Mouse (Mus musculus) neural tube, embryonic 12.5 days (tissue): ENCODE results near the gene Mcm10. TPM values are rescaled to one million over a fixed set of nuclear protein-coding genes. Genes with fewer than 3 reads are reported as not detected.

Experiments used
- ATAC-seq: fragments of 200-750 bp; cut with Nextera tagmentation; 2 replicates; pipeline ENCODE4 v1.8.0; 2017; ENCODE audit warnings: low read depth, mild to moderate bottlenecking, moderate TSS enrichment, moderate library complexity; ENCODE audit not compliant: low FRiP score
- H3K27ac ChIP-seq: fragments of 300-500 bp; sonication (generic); 2 replicates; pipeline ENCODE4 v1.5.1; 2016
- H3K27me3 ChIP-seq: fragments of 300-500 bp; sonication (generic); replicated peaks from 2 replicates; pipeline ENCODE4 v1.6.1; 2016; ENCODE audit warnings: mild to moderate bottlenecking
- H3K36me3 ChIP-seq: fragments of 300-500 bp; sonication (generic); 2 replicates; pipeline ENCODE4 v1.6.1; 2016; ENCODE audit warnings: mild to moderate bottlenecking
- H3K4me1 ChIP-seq: fragments of 300-500 bp; sonication (generic); 2 replicates; pipeline ENCODE4 v1.6.1; 2016
- H3K4me2 ChIP-seq: fragments of 300-500 bp; sonication (generic); replicated peaks from 2 replicates; pipeline ENCODE4 v1.6.1; 2016; ENCODE audit warnings: mild to moderate bottlenecking
- H3K4me3 ChIP-seq: fragments of 300-500 bp; sonication (generic); 2 replicates; pipeline ENCODE4 v1.5.1; 2016
- H3K9ac ChIP-seq: fragments of 300-500 bp; sonication (generic); 2 replicates; pipeline ENCODE4 v1.6.1; 2016; ENCODE audit warnings: mild to moderate bottlenecking
- H3K9me3 ChIP-seq: fragments of 300-500 bp; sonication (generic); 2 replicates; pipeline ENCODE4 v1.6.1; 2016; ENCODE audit warnings: mild to moderate bottlenecking
- WGBS: fragments of 180-500 bp; shearing (Covaris S2); methylation state at CpG from one replicate; pipeline ENCODE4 v1.1.7; 2016; 5-methylcytosine and 5-hydroxymethylcytosine counted together
- polyA plus RNA-seq: library from polyadenylated mRNA; unstranded; fragments of >200 nt; fragmentation: Nextera tagmentation; extraction: Ambion mirVana; gene quantifications from 2 replicates; pipeline ENCODE4 v1.2.1, GENCODE M21; 2016

The Mcm10 gene
- polyA plus RNA-seq, 1 experiment from 2014 or later: 21.7 TPM

DNA sequence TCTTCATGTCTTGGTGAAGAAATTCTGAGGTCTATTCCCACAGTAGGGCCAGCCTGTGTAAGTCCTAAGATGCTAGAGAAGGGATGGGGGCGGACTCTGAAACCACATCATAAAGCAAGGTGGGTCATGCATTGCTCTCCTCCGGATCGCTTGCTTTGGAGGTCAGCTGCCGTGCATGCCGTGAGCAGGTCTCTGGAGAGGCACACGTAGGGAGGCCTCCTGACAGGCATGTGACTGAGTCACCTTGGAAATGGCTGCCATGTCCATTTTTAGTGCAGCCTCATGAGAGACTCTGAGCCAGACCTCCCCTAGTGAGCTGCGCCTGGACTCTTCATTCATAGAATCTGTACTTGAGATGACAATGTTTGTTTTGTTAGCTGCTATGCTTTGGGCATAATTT is 15.5 kb upstream of the Mcm10 start:
- Histone ChIP-seq H3K4me3 (no peak overlapping the region), H3K27ac (no peak overlapping the region), H3K27me3 (no peaks in the 10 kb centered on the region), H3K4me2 (no peak overlapping the region), H3K36me3 (no peaks in the 10 kb centered on the region), H3K9me3 (no peaks in the 10 kb centered on the region), H3K4me1 (no peaks in the 10 kb centered on the region), H3K9ac (no peak overlapping the region)
- ATAC-seq: no peak
- WGBS: 83% methylated on average over 7 of the region's 7 CpGs

DNA sequence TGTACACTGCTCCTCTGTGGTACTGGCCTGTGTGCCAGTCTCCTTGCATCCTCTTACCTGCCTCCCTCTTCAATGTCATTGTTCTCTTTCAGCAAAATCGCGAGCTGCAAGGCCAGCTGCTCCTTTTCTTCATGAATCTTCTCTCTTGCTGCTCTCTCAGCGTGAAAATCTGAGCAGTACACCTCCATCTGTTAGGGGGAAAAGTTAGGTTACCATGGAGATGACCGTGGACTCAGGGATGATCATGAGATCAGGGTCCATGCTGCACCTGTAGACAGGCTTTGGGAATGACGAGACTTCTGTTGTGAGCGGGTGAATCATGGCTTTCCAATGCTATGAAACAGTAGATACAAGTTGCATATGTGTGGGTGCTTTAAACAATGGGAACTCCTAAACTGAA is 14.5 kb upstream of the Mcm10 start:
- Histone ChIP-seq H3K4me1 (no peaks in the 10 kb centered on the region), H3K9ac (no peak overlapping the region), H3K27ac (no peak overlapping the region), H3K9me3 (no peaks in the 10 kb centered on the region), H3K36me3 (no peaks in the 10 kb centered on the region), H3K4me2 (no peak overlapping the region), H3K4me3 (no peak overlapping the region), H3K27me3 (no peaks in the 10 kb centered on the region)
- WGBS: 58% methylated on average over 6 of the region's 6 CpGs
- no peak for ATAC-seq

DNA sequence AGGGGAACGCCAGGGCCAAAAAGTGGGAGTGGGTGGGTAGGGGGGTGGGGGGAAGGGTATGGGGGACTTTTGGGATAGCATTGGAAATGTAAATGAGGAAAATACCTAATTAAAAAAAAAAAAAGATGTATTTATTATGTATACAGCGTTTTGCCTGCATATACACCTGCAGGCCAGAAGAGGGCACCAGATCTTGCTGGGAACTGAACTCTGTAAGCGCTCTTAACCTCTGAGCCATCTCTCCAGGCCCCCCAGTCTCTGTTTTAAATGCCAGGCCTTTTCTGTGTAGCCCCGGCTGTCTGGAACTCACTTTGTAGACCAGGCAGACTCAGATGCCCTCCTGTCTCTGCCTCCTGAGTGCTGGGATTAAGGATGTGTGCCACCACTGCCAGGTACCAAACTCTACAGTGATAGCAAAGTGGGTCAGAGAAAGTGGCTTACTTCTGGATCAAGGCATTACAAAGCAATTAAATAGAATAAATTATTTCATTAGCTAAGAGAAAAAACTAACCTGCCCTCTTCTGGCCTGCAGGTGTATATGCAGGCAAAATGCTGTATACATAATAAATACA is 12.7 kb upstream of the Mcm10 start:
- H3K4me3 ChIP-seq: no peak overlapping the region
- H3K36me3 ChIP-seq: no peaks in the 10 kb centered on the region
- H3K9me3 ChIP-seq: no peaks in the 10 kb centered on the region
- H3K4me2 ChIP-seq: no peak overlapping the region
- H3K9ac ChIP-seq: no peak overlapping the region
- H3K4me1 ChIP-seq: no peaks in the 10 kb centered on the region
- H3K27ac ChIP-seq: no peak overlapping the region
- no peaks in the 10 kb centered on the region for H3K27me3 ChIP-seq
- WGBS: 49% methylated on average over 4 of the region's 4 CpGs
- no peak for ATAC-seq

DNA sequence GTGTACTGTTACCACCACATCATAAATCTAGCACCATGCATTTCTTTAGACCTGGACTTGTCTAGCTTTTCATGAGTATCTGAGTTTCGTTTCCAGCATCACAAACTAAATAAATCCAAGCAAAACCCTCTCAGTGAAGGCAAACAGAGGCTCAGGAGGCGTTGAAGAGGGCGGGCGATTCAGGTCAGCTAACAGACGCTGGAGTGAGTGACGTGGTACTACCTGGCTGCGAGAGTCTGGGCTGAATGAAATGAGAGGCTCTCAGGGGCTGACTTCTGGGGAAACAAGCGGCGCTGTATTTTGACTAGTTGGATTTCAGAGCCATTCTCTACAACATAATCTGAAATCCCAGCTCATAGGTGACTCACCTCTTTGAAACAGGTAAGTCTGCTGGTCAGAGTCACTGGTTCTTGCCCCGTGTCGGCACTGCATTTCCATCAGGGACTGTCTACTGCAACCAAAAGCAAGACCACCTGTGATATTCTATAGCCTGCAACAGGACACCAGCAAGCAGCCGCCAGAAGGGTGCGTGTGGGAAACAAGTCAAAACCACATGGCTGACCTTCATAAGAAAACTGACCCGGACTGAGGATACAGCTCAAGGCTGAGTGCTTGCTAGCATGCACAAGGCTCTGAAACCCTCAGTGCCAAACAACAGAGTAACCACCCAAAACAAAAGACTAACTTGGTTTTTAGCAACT is 11.3 kb upstream of the Mcm10 start:
- H3K36me3 ChIP-seq: no peaks in the 10 kb centered on the region
- H3K9ac ChIP-seq: no peak overlapping the region
- H3K27me3 ChIP-seq: no peaks in the 10 kb centered on the region
- no peaks in the 10 kb centered on the region for H3K4me1 ChIP-seq
- 85% methylated on average over 14 of the region's 14 CpGs for WGBS
- H3K27ac ChIP-seq: no peak overlapping the region
- H3K4me2 ChIP-seq: no peak overlapping the region
- no peaks in the 10 kb centered on the region for H3K9me3 ChIP-seq
- no peak overlapping the region for H3K4me3 ChIP-seq
- no peak for ATAC-seq

DNA sequence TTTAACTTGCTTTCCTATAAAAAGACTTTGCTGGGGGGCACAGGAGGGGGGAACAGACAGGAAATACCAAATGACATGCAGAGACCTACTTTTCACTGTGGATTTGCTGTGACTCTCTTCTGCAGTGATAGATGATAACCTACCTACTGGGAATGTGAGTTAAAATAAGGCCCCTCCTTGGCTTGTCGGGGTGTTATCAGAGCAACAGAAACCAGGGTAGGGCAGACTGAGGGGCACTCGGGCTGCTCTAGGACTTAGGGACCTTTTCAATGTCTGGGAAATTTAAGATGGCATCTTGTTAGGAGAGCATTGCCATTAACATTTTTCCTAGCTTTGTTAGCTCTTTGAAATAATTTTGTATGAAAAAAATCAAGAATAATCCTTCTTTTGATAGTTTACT is 10.7 kb upstream of the Mcm10 start:
- Histone ChIP-seq H3K4me3 (no peak overlapping the region), H3K36me3 (no peaks in the 10 kb centered on the region), H3K4me1 (no peaks in the 10 kb centered on the region), H3K27ac (no peak overlapping the region), H3K9me3 (no peaks in the 10 kb centered on the region), H3K4me2 (no peak overlapping the region), H3K27me3 (no peaks in the 10 kb centered on the region), H3K9ac (no peak overlapping the region)
- 88% methylated on average over 2 of the region's 2 CpGs for WGBS
- no peak for ATAC-seq

DNA sequence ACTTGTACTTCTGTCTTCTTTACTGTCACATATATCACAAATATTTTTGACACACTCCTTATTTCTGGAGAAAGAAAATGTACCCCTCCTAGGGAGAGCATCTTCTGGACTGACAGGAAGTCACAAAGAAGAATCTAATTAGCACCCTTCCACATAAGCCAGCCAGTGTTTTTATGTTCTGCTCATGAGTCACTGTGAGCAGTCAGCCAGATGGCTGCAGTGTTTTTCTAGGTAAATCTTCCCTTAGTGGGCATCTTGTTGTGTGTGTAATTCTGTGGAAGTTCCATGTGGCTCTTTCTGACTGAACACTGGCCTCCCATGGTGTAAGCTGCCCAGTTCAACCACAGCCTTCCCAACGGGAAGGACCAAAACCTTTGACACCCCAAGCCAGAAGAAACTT is 7.1 kb upstream of the Mcm10 start:
- Histone ChIP-seq H3K27ac (no peak overlapping the region), H3K9ac (no peak overlapping the region), H3K9me3 (no peaks in the 10 kb centered on the region), H3K36me3 (no peaks in the 10 kb centered on the region), H3K27me3 (no peaks in the 10 kb centered on the region), H3K4me1 (no peaks in the 10 kb centered on the region), H3K4me3 (no peak overlapping the region), H3K4me2 (no peak overlapping the region)
- WGBS: 59% methylated on average over 1 of the region's 1 CpGs
- ATAC-seq: no peak

DNA sequence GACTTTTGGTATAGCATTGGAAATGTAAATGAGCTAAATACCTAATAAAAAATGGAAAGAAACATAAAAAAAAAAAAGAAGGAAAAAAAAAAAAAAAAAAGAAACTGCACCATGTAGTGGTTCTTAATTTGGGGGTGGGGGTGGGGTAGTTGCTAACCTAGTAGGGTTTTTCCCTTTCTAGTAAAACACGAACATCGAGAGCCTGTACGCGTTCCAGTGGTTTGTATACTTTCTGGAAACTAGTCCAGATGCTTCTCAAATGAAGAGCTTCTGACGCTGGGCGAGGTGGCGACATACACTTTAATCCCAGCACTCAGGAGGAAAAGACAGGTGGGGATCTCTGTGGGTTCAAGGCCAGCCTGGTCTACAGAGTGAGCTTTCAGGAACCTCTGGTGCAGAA is 4.3 kb upstream of the Mcm10 start:
- H3K4me3 ChIP-seq: no peak overlapping the region
- ATAC-seq: no peak
- H3K4me1 ChIP-seq: peaks cover 3% of the 10 kb centered on the region; the same call in 1 of the 2 replicates
- no peak overlapping the region for H3K4me2 ChIP-seq
- 93% methylated on average over 7 of the region's 7 CpGs for WGBS
- H3K27ac ChIP-seq: no peak overlapping the region
- no peaks in the 10 kb centered on the region for H3K36me3 ChIP-seq
- no peak overlapping the region for H3K9ac ChIP-seq
- no peaks in the 10 kb centered on the region for H3K9me3 ChIP-seq
- H3K27me3 ChIP-seq: no peaks in the 10 kb centered on the region

DNA sequence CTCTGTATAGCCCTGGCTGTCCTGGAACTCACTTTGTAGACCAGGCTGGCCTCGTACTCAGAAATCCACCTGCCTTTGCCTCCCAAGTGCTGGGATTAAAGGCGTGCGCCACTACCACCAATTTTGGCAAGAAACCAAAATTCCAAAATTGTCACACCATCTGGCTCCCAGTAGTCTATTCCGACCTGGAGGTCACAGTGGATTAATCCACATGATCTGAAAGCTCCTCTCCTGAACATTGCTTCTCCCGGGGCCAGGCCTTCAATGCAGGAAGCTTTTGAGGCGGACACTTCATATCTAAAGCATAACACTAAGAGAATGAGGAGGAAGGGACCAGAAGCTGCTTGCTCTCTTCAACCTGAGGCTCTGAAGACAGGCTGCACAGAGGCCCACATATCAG is 2.9 kb upstream of the Mcm10 start:
- 93% methylated on average over 6 of the region's 6 CpGs for WGBS
- H3K4me2 ChIP-seq: no peak overlapping the region
- no peaks in the 10 kb centered on the region for H3K27me3 ChIP-seq
- H3K4me3 ChIP-seq: no peak overlapping the region
- no peak overlapping the region for H3K27ac ChIP-seq
- H3K4me1 ChIP-seq: peaks cover 9% of the 10 kb centered on the region; the same call in 1 of the 2 replicates
- H3K9me3 ChIP-seq: no peaks in the 10 kb centered on the region
- no peak for ATAC-seq
- H3K36me3 ChIP-seq: no peaks in the 10 kb centered on the region
- no peak overlapping the region for H3K9ac ChIP-seq

DNA sequence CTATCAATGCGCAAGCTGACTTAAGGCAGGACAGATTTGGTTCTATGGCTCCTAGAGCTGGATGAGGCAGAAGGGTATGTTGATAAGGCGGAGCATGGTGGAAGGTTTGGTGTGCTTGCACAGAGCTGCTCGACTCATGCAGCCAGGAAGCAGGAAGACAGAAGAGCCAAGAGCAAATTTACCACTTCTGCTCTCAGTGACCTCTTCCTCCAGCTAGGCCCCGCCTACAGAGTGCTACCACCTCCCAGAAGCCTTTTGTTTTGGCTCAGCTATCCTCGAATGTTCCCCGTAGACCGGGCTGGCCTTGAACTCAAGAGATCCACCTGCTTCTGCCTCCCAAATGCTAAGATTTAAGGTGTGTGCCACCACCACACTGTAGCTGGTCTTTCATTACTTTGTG is 2.0 kb upstream of the Mcm10 start:
- Histone ChIP-seq H3K36me3 (no peaks in the 10 kb centered on the region), H3K9ac (no peak overlapping the region), H3K27ac (no peak overlapping the region), H3K9me3 (no peaks in the 10 kb centered on the region), H3K4me3 (no peak overlapping the region), H3K4me2 (no peak overlapping the region), H3K4me1 (peaks cover 9% of the 10 kb centered on the region; the same call in 1 of the 2 replicates), H3K27me3 (no peaks in the 10 kb centered on the region)
- no peak for ATAC-seq
- WGBS: 76% methylated on average over 7 of the region's 7 CpGs

DNA sequence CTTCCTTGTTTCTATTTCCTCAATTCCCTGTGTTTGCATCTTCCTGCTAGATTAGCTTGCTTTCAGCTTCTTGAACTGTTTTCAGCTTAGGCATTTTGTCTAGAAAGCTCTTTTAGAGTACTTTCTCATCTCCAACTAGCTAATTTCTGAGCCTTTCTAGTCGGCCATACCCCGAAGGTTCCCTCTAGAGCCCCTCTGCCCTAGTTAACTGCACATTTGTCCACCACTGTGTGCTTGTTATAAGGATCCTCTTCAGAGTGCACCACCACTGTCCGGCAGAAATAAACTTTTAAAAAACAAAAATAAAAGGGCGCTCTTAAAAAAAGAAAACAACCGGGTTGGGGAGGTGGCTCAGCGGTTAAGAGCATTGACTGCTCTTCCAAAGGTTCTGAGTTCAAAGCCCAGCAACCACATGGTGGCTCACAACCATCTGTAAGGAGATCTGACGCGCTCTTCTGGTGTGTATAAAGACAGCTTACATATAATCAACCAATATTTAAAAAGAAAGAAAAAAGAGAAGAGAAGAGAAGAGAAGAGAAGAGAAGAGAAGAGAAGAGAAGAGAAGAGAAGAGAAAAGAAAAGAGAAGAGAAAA is 597 bp downstream of the Mcm10 start:
- H3K27me3 ChIP-seq: no peaks in the 10 kb centered on the region
- WGBS: 16% methylated on average over 8 of the region's 8 CpGs
- H3K36me3 ChIP-seq: peaks cover 12% of the 10 kb centered on the region
- H3K4me2 ChIP-seq: peak overlapping the region; percentile 70
- no peaks in the 10 kb centered on the region for H3K9me3 ChIP-seq
- H3K9ac ChIP-seq: peak overlapping the region; percentile 55; the same call in 1 of the 2 replicates
- peak overlapping the region; percentile 61 for H3K4me3 ChIP-seq
- peaks cover 9% of the 10 kb centered on the region; the same call in 1 of the 2 replicates for H3K4me1 ChIP-seq
- H3K27ac ChIP-seq: no peak overlapping the region
- peak; percentile 8; the same call in 1 of the 2 replicates for ATAC-seq

DNA sequence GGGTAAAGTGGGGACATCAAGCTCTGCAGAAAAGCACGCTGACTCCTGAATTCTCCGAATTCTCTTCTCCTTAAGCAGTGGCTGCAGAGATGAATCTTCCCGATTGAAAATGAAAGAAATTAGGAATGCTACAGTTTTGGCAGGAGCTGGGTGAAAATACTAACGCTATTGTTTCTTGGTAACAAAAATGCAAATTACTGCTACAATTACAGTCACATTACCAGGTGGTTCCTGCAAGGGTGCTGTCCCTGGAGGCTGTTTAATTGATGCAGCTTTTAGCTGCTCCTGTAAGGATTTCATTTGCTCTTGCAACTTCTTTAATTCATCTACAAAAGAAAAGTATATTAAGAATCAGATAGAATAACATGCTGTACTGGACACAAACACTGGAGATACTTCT is 5.5 kb downstream of the Mcm10 start:
- peaks cover 29% of the 10 kb centered on the region for H3K36me3 ChIP-seq
- H3K27me3 ChIP-seq: no peaks in the 10 kb centered on the region
- peaks cover 9% of the 10 kb centered on the region; the same call in 1 of the 2 replicates for H3K4me1 ChIP-seq
- H3K27ac ChIP-seq: no peak overlapping the region
- H3K9me3 ChIP-seq: no peaks in the 10 kb centered on the region
- whole genome bisulfite sequencing: 94% methylated on average over 4 of the region's 4 CpGs
- no peak overlapping the region for H3K4me2 ChIP-seq
- ATAC-seq: no peak
- no peak overlapping the region for H3K4me3 ChIP-seq
- no peak overlapping the region for H3K9ac ChIP-seq

DNA sequence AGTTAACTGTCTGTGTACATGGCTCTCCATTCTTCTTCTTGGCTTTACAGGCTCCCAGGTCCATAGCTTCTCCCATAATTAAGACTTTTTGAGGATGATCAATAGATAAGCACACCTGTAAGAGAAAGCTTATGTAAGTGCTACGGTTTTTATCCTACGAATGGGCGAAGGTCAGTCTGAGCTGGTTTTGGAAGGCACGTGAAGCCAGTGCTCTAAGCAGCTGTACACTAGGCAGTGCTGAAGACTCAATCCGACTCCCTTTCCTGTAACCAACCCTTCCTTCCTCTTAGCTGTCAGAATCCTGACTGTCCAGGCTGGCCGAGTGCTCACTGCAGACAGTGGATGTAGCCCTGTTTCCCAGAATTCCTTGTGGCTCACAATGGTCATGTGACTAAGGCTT is 11.3 kb downstream of the Mcm10 start:
- ATAC-seq: no peak
- 97% methylated on average over 6 of the region's 6 CpGs for WGBS
- Histone ChIP-seq H3K4me2 (no peak overlapping the region), H3K9me3 (no peaks in the 10 kb centered on the region), H3K27me3 (no peaks in the 10 kb centered on the region), H3K4me3 (no peak overlapping the region), H3K27ac (no peak overlapping the region), H3K36me3 (peaks cover 35% of the 10 kb centered on the region), H3K4me1 (no peaks in the 10 kb centered on the region), H3K9ac (no peak overlapping the region)

DNA sequence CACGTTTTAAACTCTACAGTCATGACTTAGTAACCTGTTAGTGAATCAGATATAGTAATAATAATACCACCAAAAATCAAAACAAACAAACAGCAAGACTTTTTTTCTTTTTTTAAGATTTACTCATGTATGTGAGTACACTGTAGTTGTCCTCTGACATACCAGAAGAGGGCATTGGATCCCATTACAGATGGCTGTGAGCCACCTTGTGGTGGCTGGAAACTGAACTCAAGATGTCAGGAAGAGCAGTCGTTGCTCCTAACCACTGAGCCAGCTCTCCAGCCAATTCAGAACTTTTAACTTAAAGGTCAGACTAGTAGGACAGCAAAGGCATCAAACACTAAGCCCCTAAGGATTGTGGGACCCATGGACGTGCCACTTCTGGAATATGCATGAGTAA is 13.7 kb downstream of the Mcm10 start:
- H3K4me2 ChIP-seq: no peak overlapping the region
- no peak overlapping the region for H3K27ac ChIP-seq
- no peak for ATAC-seq
- peaks cover 36% of the 10 kb centered on the region for H3K36me3 ChIP-seq
- no peaks in the 10 kb centered on the region for H3K4me1 ChIP-seq
- no peak overlapping the region for H3K4me3 ChIP-seq
- no peaks in the 10 kb centered on the region for H3K9me3 ChIP-seq
- 81% methylated on average over 3 of the region's 3 CpGs for WGBS
- H3K27me3 ChIP-seq: no peaks in the 10 kb centered on the region
- H3K9ac ChIP-seq: no peak overlapping the region
